Mouse (Mus musculus): ENCODE data around the gene Trim63.

GRCm38 (mm10) chr4:134372294-134372747 lies 57.4 kb downstream of the Trim63 start:
- no peak for TF ChIP-seq POLR2A (IDR thresholded peaks at IDR 0.05; ENCODE audit: borderline replicate concordance, extremely low read depth, insufficient read depth, insufficient read length, poor library complexity, severe bottlenecking)
- TF ChIP-seq CTCF (IDR thresholded peaks at IDR 0.05; ENCODE audit: borderline replicate concordance, extremely low read depth, insufficient read depth, insufficient read length) = no peak
